Mouse (Mus musculus): ENCODE results near the gene Tomm7. TPM values are rescaled to one million over a fixed set of nuclear protein-coding genes. Genes with fewer than 3 reads are reported as not detected.
"Not testable (repeated sequence)": the region's sequence is repeated elsewhere in the genome, so short reads cannot be mapped to it uniquely, and the experiment has no call there.

The Tomm7 gene
- polyA plus RNA-seq (2016; fragmentation: Nextera tagmentation; extraction: Ambion mirVana): 121 and 134 TPM in 2 replicates

DNA sequence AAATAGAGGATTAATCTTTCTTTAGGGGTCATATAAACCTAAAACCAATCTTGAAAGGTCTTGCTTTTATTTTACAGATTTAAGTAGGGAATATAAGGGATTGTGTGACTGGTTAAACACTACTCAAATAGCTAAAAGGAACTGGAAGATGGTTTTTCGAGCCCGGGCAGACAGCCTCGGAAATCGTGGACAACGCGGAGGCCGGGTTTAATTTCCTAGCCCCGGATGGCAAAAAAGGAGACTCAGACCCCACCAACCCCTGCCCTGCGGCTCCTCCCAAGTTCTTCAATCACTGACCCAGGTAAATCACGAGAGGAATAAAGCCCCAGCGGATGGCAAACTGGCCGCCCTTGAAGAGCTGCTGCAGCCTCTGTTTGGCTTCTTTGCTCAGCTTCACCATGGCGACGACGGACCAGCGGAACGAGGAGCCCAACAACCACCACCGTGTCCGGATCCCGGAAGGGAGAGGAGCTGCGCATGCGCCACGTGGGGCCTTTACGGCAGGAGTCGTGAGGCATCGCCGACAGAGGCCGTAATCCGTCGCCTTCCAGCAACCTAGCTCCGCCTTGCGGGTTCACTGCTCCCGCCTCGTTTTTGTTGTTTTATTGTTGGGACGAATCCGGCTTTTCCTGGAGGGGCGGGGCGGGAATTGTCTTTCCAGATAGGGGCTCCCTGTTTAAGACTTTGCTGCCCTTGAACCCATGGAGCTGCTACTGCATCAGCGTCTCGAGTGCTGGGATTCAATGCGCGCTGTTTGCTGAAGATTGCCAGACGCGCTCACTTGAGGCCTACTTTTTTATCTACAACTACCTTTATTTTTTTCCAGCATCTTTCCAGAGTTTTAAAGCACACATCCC is at the start of gene Tomm7:
Gene Tomm7, minus strand, starts transcription at position 488 of the 857 bp plus-strand sequence.
- Histone ChIP-seq H3K4me2 (peak within 1 kb of the TSS; percentile 74), H3K9me3 (no peaks in the 10 kb centered on the region), H3K27ac (peak within 1 kb of the TSS; percentile 83), H3K9ac (peak within 1 kb of the TSS; percentile 76), H3K4me3 (replicated peaks) (peak within 1 kb of the TSS; percentile 66), H3K36me3 (replicated peaks) (peaks cover 17% of the 10 kb centered on the region), H3K4me1 (peaks cover 16% of the 10 kb centered on the region), H3K27me3 (no peaks in the 10 kb centered on the region; the same call in 1 of the 2 replicates)
- ATAC-seq (ENCODE audit: low FRiP score): peak; percentile 93
- WGBS: under 1% methylated on average over 44 of the region's 44 CpGs

- no peaks in the 10 kb centered on the region for H3K4me1 ChIP-seq
- H3K9ac ChIP-seq: no peak overlapping the region
- no peak for ATAC-seq (ENCODE audit: low FRiP score)
- H3K4me3 ChIP-seq (replicated peaks): no peak overlapping the region
- WGBS: 81% methylated on average over 5 of the region's 5 CpGs
- no peaks in the 10 kb centered on the region for H3K36me3 ChIP-seq (replicated peaks)
- H3K27ac ChIP-seq: no peak overlapping the region
- H3K27me3 ChIP-seq: no peaks in the 10 kb centered on the region; the same call in 1 of the 2 replicates
- no peaks in the 10 kb centered on the region for H3K9me3 ChIP-seq
- no peak overlapping the region for H3K4me2 ChIP-seq
These were observed 49.3 kb upstream of the Tomm7 start for GRCm38 (mm10) chr5:23893156-23893863.

- no peaks in the 10 kb centered on the region for H3K4me1 ChIP-seq
- no peaks in the 10 kb centered on the region; the same call in 1 of the 2 replicates for H3K27me3 ChIP-seq
- H3K4me2 ChIP-seq: no peak overlapping the region
- 44% methylated on average over 10 of the region's 10 CpGs for WGBS
- no peaks in the 10 kb centered on the region for H3K9me3 ChIP-seq
- ATAC-seq (ENCODE audit: low FRiP score): no peak
- no peak overlapping the region for H3K27ac ChIP-seq
- H3K36me3 ChIP-seq (replicated peaks): no peaks in the 10 kb centered on the region
- no peak overlapping the region for H3K9ac ChIP-seq
- H3K4me3 ChIP-seq (replicated peaks): no peak overlapping the region
These were observed 46.8 kb upstream of the Tomm7 start for GRCm38 (mm10) chr5:23890734-23891133.

- Histone ChIP-seq H3K9me3 (no peaks in the 10 kb centered on the region), H3K9ac (no peak overlapping the region), H3K36me3 (replicated peaks) (no peaks in the 10 kb centered on the region), H3K27ac (no peak overlapping the region), H3K4me1 (no peaks in the 10 kb centered on the region), H3K4me2 (no peak overlapping the region), H3K27me3 (no peaks in the 10 kb centered on the region; the same call in 1 of the 2 replicates), H3K4me3 (replicated peaks) (no peak overlapping the region)
- 74% methylated on average over 4 of the region's 4 CpGs for WGBS
- no peak for ATAC-seq (ENCODE audit: low FRiP score)
These were observed 45.5 kb upstream of the Tomm7 start for GRCm38 (mm10) chr5:23889461-23889860.

DNA sequence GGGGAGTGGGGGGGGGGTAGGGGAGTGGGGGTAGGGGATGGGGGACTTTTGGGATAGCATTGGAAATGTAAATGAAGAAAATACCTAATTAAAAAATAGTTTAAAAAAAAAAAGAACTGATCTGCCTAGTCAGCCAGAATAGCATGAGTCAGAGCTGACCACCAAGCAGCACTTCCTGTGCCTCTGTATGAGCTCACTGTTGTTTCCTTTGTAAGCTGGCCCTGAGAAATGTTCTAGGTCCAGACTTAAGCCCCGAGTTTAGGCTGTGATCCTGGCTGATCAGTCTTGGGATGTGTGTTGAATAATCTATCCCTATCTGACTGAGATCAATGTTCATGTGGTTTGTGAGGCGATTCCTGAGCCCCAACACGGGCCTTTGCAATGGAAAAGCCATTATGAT is 43.1 kb upstream of the Tomm7 start:
- Histone ChIP-seq H3K27me3 (no peaks in the 10 kb centered on the region; the same call in 1 of the 2 replicates), H3K4me2 (no peak overlapping the region), H3K9ac (no peak overlapping the region), H3K36me3 (replicated peaks) (no peaks in the 10 kb centered on the region), H3K4me3 (replicated peaks) (no peak overlapping the region), H3K9me3 (no peaks in the 10 kb centered on the region), H3K27ac (no peak overlapping the region), H3K4me1 (no peaks in the 10 kb centered on the region)
- 84% methylated on average over 3 of the region's 3 CpGs for WGBS
- no peak for ATAC-seq (ENCODE audit: low FRiP score)

- 0 out of 2 replicates have a peak, but pooled peaks cover 4% of the 10 kb centered on the region for H3K27me3 ChIP-seq
- no peak overlapping the region for H3K9ac ChIP-seq
- no peaks in the 10 kb centered on the region for H3K36me3 ChIP-seq (replicated peaks)
- no peaks in the 10 kb centered on the region for H3K4me1 ChIP-seq
- no peaks in the 10 kb centered on the region for H3K9me3 ChIP-seq
- no peak overlapping the region for H3K4me3 ChIP-seq (replicated peaks)
- H3K27ac ChIP-seq: no peak overlapping the region
- WGBS: 76% methylated on average over 5 of the region's 5 CpGs
- no peak overlapping the region for H3K4me2 ChIP-seq
- ATAC-seq (ENCODE audit: low FRiP score): no peak
These were observed 30.5 kb upstream of the Tomm7 start for GRCm38 (mm10) chr5:23874457-23874856.

GRCm38 (mm10) chr5:23872586-23872985 is 28.6 kb upstream of the Tomm7 start:
- Histone ChIP-seq H3K4me3 (replicated peaks) (no peak overlapping the region), H3K27ac (no peak overlapping the region), H3K9ac (no peak overlapping the region), H3K4me2 (no peak overlapping the region), H3K4me1 (no peaks in the 10 kb centered on the region), H3K27me3 (0 out of 2 replicates have a peak, but pooled peaks cover 4% of the 10 kb centered on the region), H3K36me3 (replicated peaks) (no peaks in the 10 kb centered on the region), H3K9me3 (no peaks in the 10 kb centered on the region)
- WGBS: 91% methylated on average over 6 of the region's 6 CpGs
- no peak for ATAC-seq (ENCODE audit: low FRiP score)

GRCm38 (mm10) chr5:23871323-23871722 is 27.4 kb upstream of the Tomm7 start:
- H3K9ac ChIP-seq; H3K36me3 ChIP-seq (replicated peaks); H3K4me3 ChIP-seq (replicated peaks); ATAC-seq (ENCODE audit: low FRiP score); H3K27ac ChIP-seq; H3K27me3 ChIP-seq; H3K9me3 ChIP-seq; H3K4me2 ChIP-seq; H3K4me1 ChIP-seq: not testable (repeated sequence)
- 88% methylated on average over 2 of the region's 2 CpGs for WGBS

GRCm38 (mm10) chr5:23865941-23866340 is 22.0 kb upstream of the Tomm7 start:
- Histone ChIP-seq H3K4me1 (no peaks in the 10 kb centered on the region), H3K27me3 (no peaks in the 10 kb centered on the region), H3K4me3 (replicated peaks) (no peak overlapping the region), H3K9ac (no peak overlapping the region), H3K9me3 (no peaks in the 10 kb centered on the region), H3K36me3 (replicated peaks) (0 out of 2 replicates have a peak, but pooled peaks cover 7% of the 10 kb centered on the region), H3K4me2 (no peak overlapping the region), H3K27ac (no peak overlapping the region)
- no peak for ATAC-seq (ENCODE audit: low FRiP score)
- 87% methylated on average over 5 of the region's 5 CpGs for WGBS

DNA sequence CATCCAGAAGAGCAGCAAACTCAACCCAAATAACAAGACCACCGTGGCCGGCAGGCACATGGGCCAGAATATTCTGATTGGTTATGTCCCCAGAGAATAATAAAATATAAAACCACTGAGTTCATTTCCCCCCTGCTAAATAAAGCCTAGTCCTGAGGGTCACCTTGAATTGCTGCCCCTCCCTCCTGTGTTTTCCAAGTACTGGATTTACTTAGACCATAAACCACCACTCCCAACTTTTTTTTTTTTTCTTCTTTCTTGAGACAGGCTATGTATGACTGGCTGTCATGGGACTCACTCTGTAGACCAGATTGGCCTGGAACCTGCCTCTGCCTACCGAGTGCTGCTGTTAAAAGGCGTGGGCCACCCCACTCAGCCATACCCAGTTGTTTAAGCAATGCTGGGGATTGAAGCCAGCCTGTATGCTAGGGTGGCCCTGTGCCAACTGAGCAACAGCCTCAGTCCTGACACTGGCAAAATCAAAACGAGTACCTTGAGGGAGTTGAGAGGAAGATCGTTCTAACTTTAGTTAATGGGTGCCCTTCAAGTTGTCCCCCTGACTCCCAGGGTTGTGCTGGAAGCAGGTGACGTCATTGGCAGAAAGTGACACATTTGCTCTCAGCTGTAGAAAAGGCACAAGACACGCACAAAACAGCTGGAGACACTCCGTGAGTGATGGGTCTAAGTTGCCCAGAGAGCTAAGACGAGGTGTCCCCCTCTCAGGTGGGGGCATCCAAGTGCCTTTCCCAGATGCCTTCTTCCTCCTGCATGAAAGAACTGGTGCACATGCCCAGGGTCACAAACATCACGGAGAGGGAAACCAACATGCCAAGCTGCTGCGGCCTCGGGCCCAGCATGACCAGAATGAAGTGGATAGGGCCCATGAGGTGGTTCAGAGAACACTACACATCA is 20.3 kb upstream of the Tomm7 start:
- 91% methylated on average over 13 of the region's 13 CpGs for WGBS
- no peak overlapping the region for H3K4me2 ChIP-seq
- no peak for ATAC-seq (ENCODE audit: low FRiP score)

GRCm38 (mm10) chr5:23863166-23864053 is 19.4 kb upstream of the Tomm7 start:
- Histone ChIP-seq H3K9me3 (no peaks in the 10 kb centered on the region), H3K4me2 (no peak overlapping the region), H3K4me1 (no peaks in the 10 kb centered on the region), H3K4me3 (replicated peaks) (no peak overlapping the region), H3K9ac (no peak overlapping the region), H3K36me3 (replicated peaks) (peaks cover 26% of the 10 kb centered on the region), H3K27ac (no peak overlapping the region), H3K27me3 (no peaks in the 10 kb centered on the region)
- 84% methylated on average over 7 of the region's 7 CpGs for WGBS
- no peak for ATAC-seq (ENCODE audit: low FRiP score)

More for the DNA sequence above, 20.3 kb upstream of the Tomm7 start:
- H3K9ac ChIP-seq: no peak overlapping the region
- no peak overlapping the region for H3K27ac ChIP-seq
- no peak overlapping the region for H3K4me3 ChIP-seq (replicated peaks)
- H3K4me1 ChIP-seq: no peaks in the 10 kb centered on the region
- H3K27me3 ChIP-seq: no peaks in the 10 kb centered on the region
- peaks cover 17% of the 10 kb centered on the region; the same call in 1 of the 2 replicates for H3K36me3 ChIP-seq (replicated peaks)
- no peaks in the 10 kb centered on the region for H3K9me3 ChIP-seq
